Mouse (Mus musculus) neutrophil, adult 5-6 weeks (primary cell): Measurements from ENCODE around the gene Map10. TPM values are rescaled to one million over a fixed set of nuclear protein-coding genes. Genes with fewer than 3 reads are reported as not detected.

ENCODE experiments used
- ATAC-seq: fragments of 151-379, 151-347 bp; 2 replicates; pipeline ENCODE4 v1.8.0; 2017; ENCODE audit warnings: mild to moderate bottlenecking, moderate TSS enrichment; ENCODE audit not compliant: insufficient number of reproducible peaks, poor library complexity, low FRiP score, severe bottlenecking; ENCODE audit errors: extremely low read depth
- total RNA-seq: library from RNA; stranded (forward); fragments of 200-1000 nt; gene quantifications from 2 replicates; pipeline ENCODE4 v1.2.3, GENCODE M21; 2017

Map10 gene
- total RNA-seq, 1 experiment from 2014 or later, result 2.6 TPM

- no peak for ATAC-seq
Measured at GRCm38 (mm10) chr8:125667248-125667647, 2.4 kb upstream of the Map10 start.

GRCm38 (mm10) chr8:125669159-125669699 lies 389 bp upstream of the Map10 start:
- no peak for ATAC-seq

GRCm38 (mm10) chr8:125670420-125670819 lies 802 bp downstream of the Map10 start:
- no peak for ATAC-seq

GRCm38 (mm10) chr8:125670906-125671305 lies 1.3 kb downstream of the Map10 start:
- no peak for ATAC-seq

GRCm38 (mm10) chr8:125671371-125671770 lies 1.8 kb downstream of the Map10 start:
- ATAC-seq, result peak; percentile 28; the same call in 1 of the 2 replicates

GRCm38 (mm10) chr8:125675796-125676195 lies 6.2 kb downstream of the Map10 start:
- no peak for ATAC-seq

- no peak for ATAC-seq
Measured at GRCm38 (mm10) chr8:125677484-125677883, 7.9 kb downstream of the Map10 start.

- no peak for ATAC-seq
Measured at GRCm38 (mm10) chr8:125678854-125679648, 9.4 kb downstream of the Map10 start.

GRCm38 (mm10) chr8:125680851-125681408 lies 11.3 kb downstream of the Map10 start:
- no peak for ATAC-seq

GRCm38 (mm10) chr8:125685216-125685760 lies 15.7 kb downstream of the Map10 start:
- ATAC-seq, result no peak

GRCm38 (mm10) chr8:125686221-125686865 lies 16.7 kb downstream of the Map10 start:
- no peak for ATAC-seq

GRCm38 (mm10) chr8:125690166-125690915 lies 20.7 kb downstream of the Map10 start:
- ATAC-seq, result no peak

- ATAC-seq, result no peak
Measured at GRCm38 (mm10) chr8:125690961-125691360, 21.3 kb downstream of the Map10 start.

GRCm38 (mm10) chr8:125692447-125692846 lies 22.8 kb downstream of the Map10 start:
- ATAC-seq, result no peak

GRCm38 (mm10) chr8:125693197-125693596 lies 23.6 kb downstream of the Map10 start:
- no peak for ATAC-seq

GRCm38 (mm10) chr8:125695951-125696350 lies 26.3 kb downstream of the Map10 start:
- ATAC-seq, result no peak

- ATAC-seq, result peak; percentile 33; the same call in 1 of the 2 replicates
Measured at GRCm38 (mm10) chr8:125699391-125700025, 29.9 kb downstream of the Map10 start.

GRCm38 (mm10) chr8:125700407-125700806 lies 30.8 kb downstream of the Map10 start:
- ATAC-seq, result no peak
